Mouse (Mus musculus): ENCODE data around the gene Ganc.

- TF ChIP-seq CTCF (IDR thresholded peaks at IDR 0.05) (no peak), POLR2A (IDR thresholded peaks at IDR 0.05; ENCODE audit: insufficient read depth, low read depth, low read length) (no peak), EP300 (IDR thresholded peaks at IDR 0.05; ENCODE audit: insufficient read depth, low read depth, low read length) (no peak)
Measured at GRCm38 (mm10) chr2:120493254-120493653, 89.6 kb downstream of the Ganc start.
